ENCODE assay signal across 1 mouse cellular context in the genomic region with DNA sequence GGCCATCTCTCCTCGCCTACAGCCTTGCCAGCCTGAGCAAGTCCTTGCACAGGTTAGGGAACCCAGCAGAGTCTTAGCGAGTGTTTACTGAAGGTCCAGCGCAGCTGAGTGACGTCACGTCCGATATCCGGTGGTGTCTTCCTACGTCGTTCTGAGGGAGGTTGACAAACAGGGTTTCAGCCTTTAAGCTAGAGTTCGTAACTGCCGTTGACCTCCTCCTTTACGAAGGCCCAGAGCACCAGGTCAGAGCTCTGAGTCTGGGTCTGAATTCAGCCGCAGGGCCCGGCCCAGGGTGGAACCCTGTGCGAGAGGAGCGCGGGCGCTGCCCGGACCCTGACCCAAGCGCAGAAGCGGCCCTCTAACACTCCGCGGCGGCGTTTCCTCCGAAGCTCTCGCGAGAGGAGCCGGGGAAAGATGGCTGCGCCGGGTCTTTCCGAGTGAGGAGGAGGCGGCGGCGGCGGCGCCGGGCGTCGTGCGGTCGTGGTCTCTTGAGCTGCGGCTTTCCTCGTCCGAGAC.
TF ChIP-seq lines count a peak whose summit lies in the region.

Gene Ankrd13c, plus strand, starts transcription at position 397 of the 516 bp plus-strand sequence.

TF ChIP-seq in MEL, 35 proteins besides CTCF, POLR2A, EP300 and RAD21 (continued from another document):
- TF ChIP-seq MXI1 (IDR thresholded peaks at IDR 0.05; ENCODE audit: low read depth, low read length) (peak; percentile 49; the same call in 1 of the 2 replicates), E2F4 (IDR thresholded peaks at IDR 0.05; ENCODE audit: borderline replicate concordance, low read depth, low read length) (no peak)
